14 mouse cellular contexts compared by ENCODE assay signal in genomic region chr7:142353854-142354253, GRCm38 (mm10). TPM values are rescaled to one million over a fixed set of nuclear protein-coding genes. Genes with fewer than 3 reads are reported as not detected.
DNase-seq lines count a peak whose midpoint lies in the region; ATAC-seq and TF ChIP-seq lines count a peak whose summit lies in the region.
"Had no signal": no experiment of that assay in that cellular context is flagged by ENCODE, and none has a peak within 500 bp of the region (broad histone marks: within the 10 kb centered on the region; RNA-seq: fewer than 3 reads in every experiment).

No protein-coding gene starts in this region.

- peak; percentile 92 for ATAC-seq in inflammation-experienced regulatory T-cells, adult 6 months
- ATAC-seq in megakaryocyte-erythroid progenitor cell, adult 5-6 weeks (replicated peaks; ENCODE audit: low FRiP score, low TSS enrichment, poor library complexity, severe bottlenecking): peak; percentile 72
- ATAC-seq: hindbrain, embryonic 16.5 days had no signal

- H3K79me2 ChIP-seq in MEL (ENCODE audit: control insufficient read depth, insufficient read depth, low read length, poor library complexity): no peaks in the 10 kb centered on the region

- peak in 1 of 2 experiments; percentile 31; a peak in 1 of 4 replicates for TF ChIP-seq POLR2A in MEL (IDR thresholded peaks at IDR 0.05; ENCODE audit: control insufficient read depth in 1 of 2, insufficient read depth in 1 of 2, low read depth in 1 of 2, low read length in 2 of 2, poor library complexity in 1 of 2)

- peak overlapping the region in 1 of 2 experiments; percentile 12; a peak in 1 of 4 replicates for H3K4me3 ChIP-seq in MEL (ENCODE audit: control insufficient read depth in 1 of 2, insufficient read depth in 1 of 2, low read depth in 2 of 2, low read length in 2 of 2)
- H3K4me3 ChIP-seq: limb, embryonic 13.5 days; myocyte had no signal

- DNase-seq in CD4-positive helper T cell, adult 2 months (ENCODE audit: low read depth, low spot score): peak; percentile 87
- DNase-seq in MEL (ENCODE audit: low read depth, low spot score): peak; percentile 82
- no peak for DNase-seq in urinary bladder, adult 18-20 months (ENCODE audit: low spot score in 2 of 2)
- no peak for DNase-seq in retina, embryonic 14.5 days (ENCODE audit: low spot score)
- DNase-seq in left cerebral cortex, postnatal 14 days (ENCODE audit: low spot score in 2 of 2): no peak
- DNase-seq in layer of hippocampus, adult 18-20 months (ENCODE audit: low spot score in 2 of 2): no peak

- intact Hi-C loops in left cerebral cortex, postnatal 14 days (cut with DNase I): no loop called here

- peak overlapping the region; percentile 75 for H3K27ac ChIP-seq in MEL (ENCODE audit: control insufficient read depth, low read depth, low read length)
- H3K27ac ChIP-seq: limb, embryonic 13.5 days had no signal

- TF ChIP-seq CTCF in MEL (IDR thresholded peaks at IDR 0.05 in 2 of 3, conservative IDR thresholded peaks at IDR 0.05 in 1 of 3; ENCODE audit: control insufficient read depth in 1 of 3, insufficient read depth in 1 of 3, low read depth in 2 of 3, low read length in 3 of 3, poor library complexity in 1 of 3, severe bottlenecking in 1 of 3): no peak

- H3K27me3 ChIP-seq in MEL (ENCODE audit: control insufficient read depth in 1 of 2, insufficient read depth in 2 of 2, low read length in 2 of 2): no peaks in the 10 kb centered on the region; a peak in 1 of 4 replicates
- H3K27me3 ChIP-seq: limb, embryonic 13.5 days had no signal

- no peak for TF ChIP-seq RAD21 in MEL (IDR thresholded peaks at IDR 0.05; ENCODE audit: low read depth, low read length)

- H3K9ac ChIP-seq in MEL (ENCODE audit: control insufficient read depth, low read depth, low read length, poor library complexity, severe bottlenecking): peak overlapping the region; percentile 47
- H3K9ac ChIP-seq: limb, embryonic 13.5 days had no signal

- peaks cover 0 to 36% of the 10 kb centered on the region in 2 experiments; a peak in 2 of 4 replicates for H3K36me3 ChIP-seq in MEL (ENCODE audit: control insufficient read depth in 1 of 2, insufficient read depth in 2 of 2, low read length in 2 of 2)
- H3K36me3 ChIP-seq: limb, embryonic 13.5 days had no signal

- H3K9me3 ChIP-seq in MEL (replicated peaks; ENCODE audit: insufficient read depth, low read length): no peaks in the 10 kb centered on the region
- H3K9me3 ChIP-seq: limb, embryonic 13.5 days had no signal

- peaks cover 34 to 36% of the 10 kb centered on the region in 2 experiments for H3K4me1 ChIP-seq in MEL (ENCODE audit: control insufficient read depth in 1 of 2, insufficient read depth in 2 of 2, low read length in 2 of 2)

- peak; percentile 34 to 61; a peak in 3 of 4 replicates for TF ChIP-seq EP300 in MEL (IDR thresholded peaks at IDR 0.05; ENCODE audit: low read depth in 1 of 2, low read length in 2 of 2)

TF ChIP-seq in MEL, 35 proteins besides CTCF, POLR2A, EP300 and RAD21 (continues in another document):
- TF ChIP-seq MXI1 (IDR thresholded peaks at IDR 0.05; ENCODE audit: low read depth, low read length) (peak; percentile 94), TBP (IDR thresholded peaks at IDR 0.05; ENCODE audit: low read depth, low read length) (0 out of 2 replicates have a peak, but pooled peaks have one; percentile 21), HCFC1 (IDR thresholded peaks at IDR 0.05; ENCODE audit: low read depth, low read length) (peak; percentile 30; the same call in 1 of the 2 replicates), KAT2A (conservative IDR thresholded peaks at IDR 0.05; ENCODE audit: low read depth, low read length) (no peak), BHLHE40 (IDR thresholded peaks at IDR 0.05; ENCODE audit: borderline replicate concordance, low read depth, low read length) (peak; percentile 99), NELFE (IDR thresholded peaks at IDR 0.05; ENCODE audit: low read depth, low read length) (no peak; the same call in 1 of the 2 replicates), JUND (IDR thresholded peaks at IDR 0.05; ENCODE audit: low read depth, low read length) (no peak), MYB (IDR thresholded peaks at IDR 0.05; ENCODE audit: low read depth, low read length) (no peak), SIN3A (IDR thresholded peaks at IDR 0.05; ENCODE audit: low read length) (peak; percentile 91), MAX (IDR thresholded peaks at IDR 0.05; ENCODE audit: low read length) (peak; percentile 93), RCOR1 (IDR thresholded peaks at IDR 0.05; ENCODE audit: low read depth, low read length) (no peak), GATA1 (IDR thresholded peaks at IDR 0.05; ENCODE audit: low read depth, low read length) (peak; percentile 45; the same call in 1 of the 2 replicates), ETS1 (IDR thresholded peaks at IDR 0.05; ENCODE audit: low read depth, low read length) (peak; percentile 83), CHD1 (IDR thresholded peaks at IDR 0.05; ENCODE audit: low read depth, low read length) (no peak), ZKSCAN1 (IDR thresholded peaks at IDR 0.05; ENCODE audit: low read depth, low read length) (no peak), E2F4 (IDR thresholded peaks at IDR 0.05; ENCODE audit: borderline replicate concordance, low read depth, low read length) (no peak), NRF1 (IDR thresholded peaks at IDR 0.05; ENCODE audit: insufficient read depth, low read depth, low read length, poor library complexity, severe bottlenecking) (no peak), TCF12 (IDR thresholded peaks at IDR 0.05; ENCODE audit: low read depth, low read length) (peak; percentile 86), MEF2A (IDR thresholded peaks at IDR 0.05; ENCODE audit: extremely low read depth, insufficient replicate concordance, low read depth, low read length, poor library complexity, severe bottlenecking) (no peak), CHD2 (IDR thresholded peaks at IDR 0.05; ENCODE audit: low read length) (no peak), ZMIZ1 (IDR thresholded peaks at IDR 0.05; ENCODE audit: low read depth, low read length) (no peak), POLR2AphosphoS5 (IDR thresholded peaks at IDR 0.05; ENCODE audit: borderline replicate concordance, low read depth, low read length) (no peak), GABPA (IDR thresholded peaks at IDR 0.05; ENCODE audit: low read depth, low read length) (no peak), ZNF384 (IDR thresholded peaks at IDR 0.05; ENCODE audit: low read depth, low read length) (no peak), SMC3 (IDR thresholded peaks at IDR 0.05; ENCODE audit: low read depth, low read length) (no peak)

RNA-seq across cellular contexts. Expression of gene Ifitm10, which starts 19.7 kb away (rescaled TPM):
- total RNA-seq in MEL (2012; rRNA removed): not detected in 2 replicates
- polyA plus RNA-seq in MEL (2012; ENCODE audit: insufficient read depth in 1 of 2, insufficient read length in 2 of 2, low read depth in 1 of 2, low replicate concordance in 2 of 2, missing spikeins in 1 of 2): under 1 TPM in 1 of 2 experiments, not detected in 1; 0.21 TPM
- polyA plus RNA-seq in inflammation-experienced regulatory T-cells, adult 6 months (2017; shearing (Covaris generic)): 1 to 10 TPM; 1.6 to 4.5 (median 1.9) TPM
- total RNA-seq in megakaryocyte-erythroid progenitor cell, adult 5-6 weeks (2014; fragmentation: Nextera tagmentation): 2.3 TPM in 1 of 2 replicates, not detected in the other
- not detected in 2 replicates for total RNA-seq in megakaryocyte-erythroid progenitor cell, adult 5-6 weeks (2017)
- 10 to 100 TPM; 22.3 to 24.9 TPM for total RNA-seq in left cerebral cortex, postnatal 14 days (2021)
- 10 to 100 TPM; 36.8 to 37.1 TPM for total RNA-seq in layer of hippocampus, adult 18-20 months (2021)

RNA-seq across cellular contexts. Expression of gene Gm49369, which starts 28.6 kb away (rescaled TPM):
- 3.2 and 8.1 TPM in 2 replicates for total RNA-seq in MEL (2012; rRNA removed)
- 10 to 100 TPM in 1 of 2 experiments, not detected in 1; 15.2 TPM for polyA plus RNA-seq in MEL (2012; ENCODE audit: insufficient read depth in 1 of 2, insufficient read length in 2 of 2, low read depth in 1 of 2, low replicate concordance in 2 of 2, missing spikeins in 1 of 2)
- polyA plus RNA-seq in inflammation-experienced regulatory T-cells, adult 6 months (2017; shearing (Covaris generic)): 1 to 10 TPM in 1 of 3 experiments, under 1 TPM in 1, not detected in 1; 0.63 to 1.9 TPM
- total RNA-seq in megakaryocyte-erythroid progenitor cell, adult 5-6 weeks (2014; fragmentation: Nextera tagmentation): not detected in 2 replicates
- 32.8 TPM in 1 of 2 replicates, not detected in the other for total RNA-seq in megakaryocyte-erythroid progenitor cell, adult 5-6 weeks (2017)
- total RNA-seq in left cerebral cortex, postnatal 14 days (2021): 1 to 10 TPM; 2.1 to 7.1 TPM
- total RNA-seq in layer of hippocampus, adult 18-20 months (2021): 1 to 10 TPM in 1 of 2 experiments, under 1 TPM in 1; 0.94 to 6.7 TPM
- polyA plus RNA-seq: limb, embryonic 13.5 days had no signal

RNA-seq across cellular contexts. Expression of gene Ctsd, which starts 34.0 kb away (rescaled TPM):
- total RNA-seq in MEL (2012; rRNA removed): 112 and 115 TPM in 2 replicates
- polyA plus RNA-seq in MEL (2012; ENCODE audit: insufficient read depth in 1 of 2, insufficient read length in 2 of 2, low read depth in 1 of 2, low replicate concordance in 2 of 2, missing spikeins in 1 of 2): 100 to 1,000 TPM in 1 of 2 experiments, 10 to 100 TPM in 1; 89.3 to 179 TPM
- 100 to 1,000 TPM; 259 to 561 (median 285) TPM for polyA plus RNA-seq in inflammation-experienced regulatory T-cells, adult 6 months (2017; shearing (Covaris generic))
- total RNA-seq in megakaryocyte-erythroid progenitor cell, adult 5-6 weeks (2014; fragmentation: Nextera tagmentation): 129 and 174 TPM in 2 replicates
- 136 and 174 TPM in 2 replicates for total RNA-seq in megakaryocyte-erythroid progenitor cell, adult 5-6 weeks (2017)
- 100 to 1,000 TPM; 295 to 303 TPM for total RNA-seq in left cerebral cortex, postnatal 14 days (2021)
- 100 to 1,000 TPM; 303 to 349 TPM for total RNA-seq in layer of hippocampus, adult 18-20 months (2021)

RNA-seq across cellular contexts. Expression of gene Krtap5-4, which starts 50.5 kb away (rescaled TPM):
- not detected in 2 replicates for total RNA-seq in MEL (2012; rRNA removed)
- not detected for polyA plus RNA-seq in MEL (2012; ENCODE audit: insufficient read depth in 1 of 2, insufficient read length in 2 of 2, low read depth in 1 of 2, low replicate concordance in 2 of 2, missing spikeins in 1 of 2)
- polyA plus RNA-seq in inflammation-experienced regulatory T-cells, adult 6 months (2017; shearing (Covaris generic)): not detected
- not detected in 2 replicates for total RNA-seq in megakaryocyte-erythroid progenitor cell, adult 5-6 weeks (2014; fragmentation: Nextera tagmentation)
- not detected in 2 replicates for total RNA-seq in megakaryocyte-erythroid progenitor cell, adult 5-6 weeks (2017)
- total RNA-seq in left cerebral cortex, postnatal 14 days (2021): not detected
- total RNA-seq in layer of hippocampus, adult 18-20 months (2021): not detected
- total RNA-seq: adrenal gland, postnatal 4 days; layer of hippocampus, postnatal 10 days had no signal
- polyA plus RNA-seq: gonadal fat pad, adult 2 months; hindbrain, embryonic 16.5 days; limb, embryonic 13.5 days; myocyte had no signal

RNA-seq across cellular contexts. Expression of gene Krtap5-1, which starts 56.9 kb away (rescaled TPM):
- total RNA-seq in MEL (2012; rRNA removed): not detected in 2 replicates
- polyA plus RNA-seq in MEL (2012; ENCODE audit: insufficient read depth in 1 of 2, insufficient read length in 2 of 2, low read depth in 1 of 2, low replicate concordance in 2 of 2, missing spikeins in 1 of 2): not detected
- not detected for polyA plus RNA-seq in inflammation-experienced regulatory T-cells, adult 6 months (2017; shearing (Covaris generic))
- not detected in 2 replicates for total RNA-seq in megakaryocyte-erythroid progenitor cell, adult 5-6 weeks (2014; fragmentation: Nextera tagmentation)
- not detected in 2 replicates for total RNA-seq in megakaryocyte-erythroid progenitor cell, adult 5-6 weeks (2017)
- not detected for total RNA-seq in left cerebral cortex, postnatal 14 days (2021)
- not detected for total RNA-seq in layer of hippocampus, adult 18-20 months (2021)
- total RNA-seq: adrenal gland, postnatal 4 days; layer of hippocampus, postnatal 10 days had no signal
- polyA plus RNA-seq: gonadal fat pad, adult 2 months; hindbrain, embryonic 16.5 days; limb, embryonic 13.5 days; myocyte had no signal

Comparison
In these comparisons a context has a peak if more than half of its experiments do, and no peak if none do; other contexts are left out.
1. DNase-seq: peak in CD4-positive helper T cell, adult 2 months (single experiment) and MEL (single experiment); none in urinary bladder, adult 18-20 months (0 of 2), retina, embryonic 14.5 days (single experiment), left cerebral cortex, postnatal 14 days (0 of 2) and layer of hippocampus, adult 18-20 months (0 of 2).
2. RNA of gene Ifitm10, which starts 19.7 kb away (total RNA-seq): 36.8 to 37.1 TPM in layer of hippocampus, adult 18-20 months and 22.3 to 24.9 TPM in left cerebral cortex, postnatal 14 days; not detected in MEL and 2.3 TPM in megakaryocyte-erythroid progenitor cell, adult 5-6 weeks; every median in the first group is over 4 times any median in the second.